Mouse (Mus musculus): ENCODE results near the gene Gm45753.
"Not testable (repeated sequence)": the region's sequence is repeated elsewhere in the genome, so short reads cannot be mapped to it uniquely, and the experiment has no call there.

The Gm45753 gene

GRCm38 (mm10) chr8:45308366-45308765 is at the start of gene Gm45753:
Gene Gm45753, minus strand, starts transcription at chr8:45308466.
- DNase-seq (ENCODE audit: low spot score): no peak

GRCm38 (mm10) chr8:45355809-45356208 is 47.5 kb upstream of the Gm45753 start:
- DNase-seq (ENCODE audit: low spot score): no peak

- DNase-seq (ENCODE audit: low spot score): no peak
Measured at GRCm38 (mm10) chr8:45345031-45345430, 36.8 kb upstream of the Gm45753 start.

GRCm38 (mm10) chr8:45344298-45344697 is 36.0 kb upstream of the Gm45753 start:
- no peak for DNase-seq (ENCODE audit: low spot score)

- no peak for DNase-seq (ENCODE audit: low spot score)
Measured at GRCm38 (mm10) chr8:45341630-45342628, 33.7 kb upstream of the Gm45753 start.

GRCm38 (mm10) chr8:45333493-45333892 is 25.2 kb upstream of the Gm45753 start:
- DNase-seq (ENCODE audit: low spot score): no peak

GRCm38 (mm10) chr8:45332685-45333409 is 24.6 kb upstream of the Gm45753 start, which contains the start of gene Cyp4v3:
Gene Cyp4v3, minus strand, starts transcription at chr8:45333216.
- DNase-seq (ENCODE audit: low spot score): no peak

- no peak for DNase-seq (ENCODE audit: low spot score)
Measured at GRCm38 (mm10) chr8:45330856-45331255, 22.6 kb upstream of the Gm45753 start.

- DNase-seq (ENCODE audit: low spot score): no peak
Measured at GRCm38 (mm10) chr8:45329206-45329980, 21.1 kb upstream of the Gm45753 start.

- DNase-seq (ENCODE audit: low spot score): not testable (repeated sequence)
Measured at GRCm38 (mm10) chr8:45327076-45327475, 18.8 kb upstream of the Gm45753 start.

- no peak for DNase-seq (ENCODE audit: low spot score)
Measured at GRCm38 (mm10) chr8:45324151-45324550, 15.9 kb upstream of the Gm45753 start.

- DNase-seq (ENCODE audit: low spot score): no peak
Measured at GRCm38 (mm10) chr8:45321365-45321764, 13.1 kb upstream of the Gm45753 start.

- DNase-seq (ENCODE audit: low spot score): no peak
Measured at GRCm38 (mm10) chr8:45320930-45321329, 12.7 kb upstream of the Gm45753 start.

GRCm38 (mm10) chr8:45310967-45311366 is 2.7 kb upstream of the Gm45753 start:
- no peak for DNase-seq (ENCODE audit: low spot score)

GRCm38 (mm10) chr8:45305479-45305878 is 2.8 kb downstream of the Gm45753 start:
- DNase-seq (ENCODE audit: low spot score): no peak

- DNase-seq (ENCODE audit: low spot score): no peak
Measured at GRCm38 (mm10) chr8:45304354-45304753, 3.9 kb downstream of the Gm45753 start.

- DNase-seq (ENCODE audit: low spot score): no peak
Measured at GRCm38 (mm10) chr8:45302390-45302789, 5.9 kb downstream of the Gm45753 start.

GRCm38 (mm10) chr8:45295276-45295675 is 13.0 kb downstream of the Gm45753 start:
- no peak for DNase-seq (ENCODE audit: low spot score)

- DNase-seq (ENCODE audit: low spot score): no peak
Measured at GRCm38 (mm10) chr8:45294687-45295086, 13.6 kb downstream of the Gm45753 start, which contains the start of gene Klkb1. Gene Klkb1, minus strand, starts transcription at chr8:45294859.

GRCm38 (mm10) chr8:45291790-45292189 is 16.5 kb downstream of the Gm45753 start:
- DNase-seq (ENCODE audit: low spot score): no peak

GRCm38 (mm10) chr8:45281630-45282029 is 26.6 kb downstream of the Gm45753 start:
- no peak for DNase-seq (ENCODE audit: low spot score)

GRCm38 (mm10) chr8:45277453-45277852 is 30.8 kb downstream of the Gm45753 start:
- DNase-seq (ENCODE audit: low spot score): no peak

Measured in urinary bladder, postnatal 10 days (tissue).